ENCODE assay signal across 8 mouse cellular contexts in the genomic region with DNA sequence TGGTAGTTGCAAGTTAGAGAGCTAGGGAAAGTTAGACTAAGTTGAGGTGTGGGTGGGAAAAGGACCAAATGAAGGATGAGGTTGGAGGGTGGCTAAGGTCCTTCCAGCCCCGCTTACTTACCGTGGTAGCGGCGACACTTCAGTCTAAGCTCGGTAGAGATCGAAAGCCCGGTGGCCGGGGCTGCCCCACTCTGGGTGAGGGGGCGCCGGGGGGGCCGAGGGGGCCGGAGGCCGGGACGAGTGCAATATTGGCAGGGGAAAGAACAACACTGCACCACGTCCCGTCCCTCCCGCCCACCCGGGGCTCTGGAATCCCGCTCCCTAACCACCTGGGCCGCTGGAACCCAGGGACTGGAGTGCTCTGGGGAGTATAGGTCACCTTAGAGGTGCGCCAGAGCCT. TPM values are rescaled to one million over a fixed set of nuclear protein-coding genes. Genes with fewer than 3 reads are reported as not detected.
A peak's percentile ranks its signal among the peaks of the same experiment; 100 is the strongest.
DNase-seq lines count a peak whose midpoint lies in the region; ATAC-seq and TF ChIP-seq lines count a peak whose summit lies in the region.

A gene (minus strand): TSS at position 189 of the 400 bp plus-strand sequence.

- peaks cover 88% of the 10 kb centered on the region for H3K27me3 ChIP-seq in erythroblast, embryonic 14.5 days (ENCODE audit: control insufficient read depth)
- H3K27me3 ChIP-seq in ES-Bruce4 (ENCODE audit: control insufficient read depth, insufficient read depth, low read length, poor library complexity, severe bottlenecking) = no peaks in the 10 kb centered on the region
- H3K27me3 ChIP-seq in forebrain, embryonic 13.5 days = no peaks in the 10 kb centered on the region
- 0 out of 2 replicates have a peak, but pooled peaks cover 2% of the 10 kb centered on the region for H3K27me3 ChIP-seq in hindbrain, embryonic 11.5 days (ENCODE audit: control insufficient read depth, insufficient read depth, low read length)
- peaks cover 89% of the 10 kb centered on the region for H3K27me3 ChIP-seq in liver, embryonic 12.5 days (replicated peaks)
- H3K27me3 ChIP-seq in stomach, postnatal 0 days (ENCODE audit: control insufficient read depth, insufficient read depth, low read length) = no peaks in the 10 kb centered on the region

- no peak for TF ChIP-seq POLR2A in ES-Bruce4 (IDR thresholded peaks at IDR 0.05; ENCODE audit: insufficient read depth, low read length)

- WGBS in forebrain, embryonic 13.5 days = under 1% methylated on average over 21 of the region's 21 CpGs
- WGBS in hindbrain, embryonic 11.5 days = 2% methylated on average over 21 of the region's 21 CpGs
- WGBS in liver, embryonic 12.5 days (ENCODE audit: insufficient replicate concordance) = 10% methylated on average over 21 of the region's 21 CpGs
- WGBS in stomach, postnatal 0 days = 10% methylated on average over 20 of the region's 21 CpGs

- peaks cover 18% of the 10 kb centered on the region for H3K4me1 ChIP-seq in erythroblast, embryonic 14.5 days (ENCODE audit: control insufficient read depth)
- H3K4me1 ChIP-seq in ES-Bruce4 (ENCODE audit: control insufficient read depth, insufficient read depth, low read length) = peaks cover 10% of the 10 kb centered on the region
- peaks cover 67% of the 10 kb centered on the region for H3K4me1 ChIP-seq in forebrain, embryonic 13.5 days
- H3K4me1 ChIP-seq in hindbrain, embryonic 11.5 days (replicated peaks; ENCODE audit: control insufficient read depth, insufficient read depth, low read length) = peaks cover 18% of the 10 kb centered on the region
- peaks cover 31% of the 10 kb centered on the region for H3K4me1 ChIP-seq in liver, embryonic 12.5 days
- peaks cover 3% of the 10 kb centered on the region; the same call in 1 of the 2 replicates for H3K4me1 ChIP-seq in stomach, postnatal 0 days (replicated peaks; ENCODE audit: control insufficient read depth, insufficient read depth)

- peak within 1 kb of the TSS; percentile 68 for H3K27ac ChIP-seq in ES-Bruce4 (ENCODE audit: insufficient read depth, low read length)
- peak within 1 kb of the TSS; percentile 95 for H3K27ac ChIP-seq in forebrain, embryonic 13.5 days
- peak within 1 kb of the TSS; percentile 84 for H3K27ac ChIP-seq in hindbrain, embryonic 11.5 days (ENCODE audit: low read depth, low read length)
- no peak within 1 kb of the TSS for H3K27ac ChIP-seq in liver, embryonic 12.5 days
- peak within 1 kb of the TSS; percentile 77 for H3K27ac ChIP-seq in stomach, postnatal 0 days (replicated peaks)

- TF ChIP-seq EP300 in ES-Bruce4 (IDR thresholded peaks at IDR 0.05; ENCODE audit: insufficient read depth, low read depth, low read length) = no peak
- no peak for TF ChIP-seq EP300 in stomach, postnatal 0 days (optimal IDR thresholded peaks at IDR 0.05)

- no peak for TF ChIP-seq CTCF in ES-Bruce4 (IDR thresholded peaks at IDR 0.05; ENCODE audit: low read depth, low read length)
- TF ChIP-seq CTCF in stomach, postnatal 0 days (IDR thresholded peaks at IDR 0.05; ENCODE audit: low read depth) = no peak

- H3K9ac ChIP-seq in ES-Bruce4 (ENCODE audit: low read depth, poor library complexity, severe bottlenecking) = peak within 1 kb of the TSS; percentile 51
- peak within 1 kb of the TSS; percentile 87 for H3K9ac ChIP-seq in forebrain, embryonic 13.5 days
- H3K9ac ChIP-seq in hindbrain, embryonic 11.5 days (ENCODE audit: low read depth, low read length) = peak within 1 kb of the TSS; percentile 83
- peak within 1 kb of the TSS; percentile 1 for H3K9ac ChIP-seq in liver, embryonic 12.5 days
- peak within 1 kb of the TSS; percentile 41; the same call in 1 of the 2 replicates for H3K9ac ChIP-seq in stomach, postnatal 0 days (ENCODE audit: low read length)

- peak within 1 kb of the TSS; percentile 58 for H3K4me3 ChIP-seq in erythroblast, embryonic 14.5 days (replicated peaks)
- H3K4me3 ChIP-seq in ES-Bruce4 (ENCODE audit: low read depth, low read length) = peak within 1 kb of the TSS; percentile 65
- H3K4me3 ChIP-seq in forebrain, embryonic 13.5 days = peak within 1 kb of the TSS; percentile 70
- H3K4me3 ChIP-seq in hindbrain, embryonic 11.5 days (ENCODE audit: low read depth, low read length) = peak within 1 kb of the TSS; percentile 84
- H3K4me3 ChIP-seq in liver, embryonic 12.5 days = peak within 1 kb of the TSS; percentile 55
- peak within 1 kb of the TSS; percentile 38 for H3K4me3 ChIP-seq in stomach, postnatal 0 days (ENCODE audit: low read depth, low read length)

- DNase-seq in hindbrain, embryonic 11.5 days (ENCODE audit: low spot score) = no peak
- DNase-seq in stomach, postnatal 0 days (ENCODE audit: low spot score) = no peak
- DNase-seq in retina, embryonic 14.5 days (ENCODE audit: low spot score) = no peak

- H3K4me2 ChIP-seq in forebrain, embryonic 13.5 days = peak within 1 kb of the TSS; percentile 77
- peak within 1 kb of the TSS; percentile 84 for H3K4me2 ChIP-seq in hindbrain, embryonic 11.5 days (replicated peaks; ENCODE audit: low read depth, low read length)
- peak within 1 kb of the TSS; percentile 76 for H3K4me2 ChIP-seq in liver, embryonic 12.5 days
- H3K4me2 ChIP-seq in stomach, postnatal 0 days (replicated peaks; ENCODE audit: low read depth) = peak within 1 kb of the TSS; percentile 61

- H3K9me3 ChIP-seq in erythroblast, embryonic 14.5 days (ENCODE audit: control insufficient read depth, low read length) = no peaks in the 10 kb centered on the region; the same call in 1 of the 2 replicates
- no peaks in the 10 kb centered on the region for H3K9me3 ChIP-seq in ES-Bruce4 (replicated peaks; ENCODE audit: control insufficient read depth, insufficient read depth, low read length, poor library complexity, severe bottlenecking)
- no peaks in the 10 kb centered on the region for H3K9me3 ChIP-seq in forebrain, embryonic 13.5 days (replicated peaks)
- no peaks in the 10 kb centered on the region for H3K9me3 ChIP-seq in hindbrain, embryonic 11.5 days (ENCODE audit: control insufficient read depth, low read length)
- no peaks in the 10 kb centered on the region for H3K9me3 ChIP-seq in liver, embryonic 12.5 days (replicated peaks)
- H3K9me3 ChIP-seq in stomach, postnatal 0 days (ENCODE audit: control insufficient read depth, low read length) = no peaks in the 10 kb centered on the region

- no peak for ATAC-seq in erythroblast, adult 5-6 weeks (replicated peaks; ENCODE audit: low FRiP score, poor library complexity, severe bottlenecking)
- ATAC-seq in forebrain, embryonic 13.5 days = no peak; the same call in 1 of the 2 replicates
- ATAC-seq in hindbrain, embryonic 11.5 days (ENCODE audit: low FRiP score) = no peak; the same call in 1 of the 2 replicates
- ATAC-seq in liver, embryonic 12.5 days = no peak
- no peak for ATAC-seq in stomach, postnatal 0 days (ENCODE audit: low FRiP score, low TSS enrichment)

- no peaks in the 10 kb centered on the region for H3K36me3 ChIP-seq in erythroblast, embryonic 14.5 days (ENCODE audit: control insufficient read depth)
- no peaks in the 10 kb centered on the region for H3K36me3 ChIP-seq in ES-Bruce4 (ENCODE audit: control insufficient read depth, insufficient read depth, low read length, poor library complexity, severe bottlenecking)
- peaks cover 31% of the 10 kb centered on the region for H3K36me3 ChIP-seq in forebrain, embryonic 13.5 days (ENCODE audit: poor library complexity, severe bottlenecking)
- peaks cover 4% of the 10 kb centered on the region; the same call in 1 of the 2 replicates for H3K36me3 ChIP-seq in hindbrain, embryonic 11.5 days (ENCODE audit: control insufficient read depth, insufficient read depth, low read length)
- H3K36me3 ChIP-seq in liver, embryonic 12.5 days = no peaks in the 10 kb centered on the region
- peaks cover 4% of the 10 kb centered on the region; the same call in 1 of the 2 replicates for H3K36me3 ChIP-seq in stomach, postnatal 0 days (ENCODE audit: control insufficient read depth, insufficient read depth, low read length)

RNA-seq across cellular contexts. Expression of the gene that starts here (rescaled TPM):
- 29.8 and 31.7 TPM in 2 replicates for polyA plus RNA-seq in erythroblast, embryonic 14.5 days (2012)
- total RNA-seq in erythroblast, adult 5-6 weeks (2015; ENCODE audit: low replicate concordance) = 4.0 and 13.4 TPM in 2 replicates
- total RNA-seq in erythroblast, adult 5-6 weeks (2017; ENCODE audit: low replicate concordance) = 8.6 and 13.4 TPM in 2 replicates
- polyA plus RNA-seq in ES-Bruce4 (2011; ENCODE audit: insufficient read depth, insufficient read length, low read depth, missing spikeins) = 136 and 143 TPM in 2 replicates
- 196 and 201 TPM in 2 replicates for polyA plus RNA-seq in forebrain, embryonic 13.5 days (2015; fragmentation: Nextera tagmentation; extraction: Ambion mirVana)
- 180 and 181 TPM in 2 replicates for polyA plus RNA-seq in hindbrain, embryonic 11.5 days (2014; fragmentation: Nextera tagmentation; extraction: Ambion mirVana)
- 160 and 167 TPM in 2 replicates for polyA plus RNA-seq in liver, embryonic 12.5 days (2016; fragmentation: Nextera tagmentation; extraction: Ambion mirVana)
- polyA plus RNA-seq in stomach, postnatal 0 days (2015; fragmentation: Nextera tagmentation; extraction: Ambion mirVana) = 129 and 133 TPM in 2 replicates

Comparison
In these comparisons a context has a peak if more than half of its experiments do, and no peak if none do; other contexts are left out.
1. H3K9ac ChIP-seq: peak in every context shown above with its lines; median percentile 87 in forebrain, embryonic 13.5 days; 83 in hindbrain, embryonic 11.5 days; 51 in ES-Bruce4; 41 in stomach, postnatal 0 days; 1 in liver, embryonic 12.5 days.